Mouse (Mus musculus) stomach, postnatal 0 days (tissue): ENCODE data around the gene Csnk2a1. TPM values are rescaled to one million over a fixed set of nuclear protein-coding genes. Genes with fewer than 3 reads are reported as not detected.
"Not testable (repeated sequence)": the region's sequence is repeated elsewhere in the genome, so short reads cannot be mapped to it uniquely, and the experiment has no call there.

Source experiments
- ATAC-seq: fragments of 200-750 bp; cut with Nextera tagmentation; 2 replicates; pipeline ENCODE4 v1.8.0; 2017; ENCODE audit not compliant: low FRiP score, low TSS enrichment
- DNase-seq: peaks from one replicate; pipeline ENCODE4 v3.0.0-alpha.2; 2016; ENCODE audit warnings: low spot score
- H3K27ac ChIP-seq: fragments of 300-500 bp; sonication (generic); replicated peaks from 2 replicates; pipeline ENCODE4 v1.5.1; 2014; ENCODE audit warnings: mild to moderate bottlenecking, control low read depth
- H3K27me3 ChIP-seq: fragments of 300-500 bp; sonication (generic); 2 replicates; pipeline ENCODE4 v1.6.1; 2014; ENCODE audit warnings: low read length; ENCODE audit not compliant: control insufficient read depth, insufficient read depth
- H3K36me3 ChIP-seq: fragments of 300-500 bp; sonication (generic); 2 replicates; pipeline ENCODE4 v1.6.1; 2014; ENCODE audit warnings: low read length, mixed read lengths; ENCODE audit not compliant: control insufficient read depth, insufficient read depth
- H3K4me1 ChIP-seq: fragments of 300-500 bp; sonication (generic); replicated peaks from 2 replicates; pipeline ENCODE4 v1.6.1; 2014; ENCODE audit warnings: antibody characterized with exemption; ENCODE audit not compliant: control insufficient read depth, insufficient read depth
- H3K4me2 ChIP-seq: fragments of 300-500 bp; sonication (generic); replicated peaks from 2 replicates; pipeline ENCODE4 v1.6.1; 2014; ENCODE audit warnings: low read depth, mild to moderate bottlenecking, control low read depth, moderate library complexity
- H3K4me3 ChIP-seq: fragments of 300-500 bp; sonication (generic); 2 replicates; pipeline ENCODE4 v1.5.1; 2014; ENCODE audit warnings: low read depth, low read length, control low read depth
- H3K9ac ChIP-seq: fragments of 300-500 bp; sonication (generic); 2 replicates; pipeline ENCODE4 v1.6.1; 2014; ENCODE audit warnings: mild to moderate bottlenecking, low read length, control low read depth, mixed read lengths
- H3K9me3 ChIP-seq: fragments of 300-500 bp; sonication (generic); 2 replicates; pipeline ENCODE4 v1.6.1; 2016; ENCODE audit warnings: low read length; ENCODE audit not compliant: control insufficient read depth
- CTCF ChIP-seq: IDR thresholded peaks from 2 replicates; pipeline ENCODE4 v1.5.1; 2016; ENCODE audit warnings: antibody characterized with exemption, low read depth, mild to moderate bottlenecking, moderate library complexity
- EP300 ChIP-seq: optimal IDR thresholded peaks from 2 replicates; pipeline ENCODE3; 2016; ENCODE audit warnings: antibody characterized with exemption
- WGBS: fragments of 180-500 bp; shearing (Covaris S2); extraction: QIAGEN DNeasy Blood & Tissue Kit; methylation state at CpG from one replicate; pipeline ENCODE4 v1.1.7; 2014; 5-methylcytosine and 5-hydroxymethylcytosine counted together
- polyA plus RNA-seq: library from polyadenylated mRNA; unstranded; fragments of >200 nt; fragmentation: Nextera tagmentation; extraction: Ambion mirVana; gene quantifications from 2 replicates; pipeline ENCODE4 v1.2.1, GENCODE M21; 2015

Csnk2a1 gene
- polyA plus RNA-seq, 1 experiment from 2014 or later: 60.7 TPM

DNA sequence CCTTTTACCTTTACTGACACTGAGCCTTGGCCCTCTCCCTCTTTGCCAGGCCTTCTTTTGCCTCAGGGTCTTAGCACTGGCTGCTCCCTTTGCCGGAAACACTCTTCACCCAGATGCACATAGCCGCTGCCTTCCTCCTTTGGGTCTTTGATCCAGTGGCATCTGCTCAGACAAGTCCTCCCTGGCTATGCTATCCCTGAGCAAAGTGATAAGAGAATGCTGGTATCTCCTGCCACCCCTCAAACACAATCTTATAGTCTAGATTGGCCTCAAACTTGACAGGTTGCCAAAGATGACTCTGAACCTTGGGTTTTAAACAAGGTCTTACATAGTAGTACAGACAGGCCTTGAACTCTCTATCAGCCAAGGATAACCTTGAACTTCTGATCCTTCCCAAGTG lies 32.1 kb upstream of the Csnk2a1 start:
- Histone ChIP-seq H3K27ac (no peak overlapping the region), H3K4me3 (no peak overlapping the region), H3K9me3 (no peaks in the 10 kb centered on the region), H3K4me1 (no peaks in the 10 kb centered on the region), H3K27me3 (no peaks in the 10 kb centered on the region), H3K4me2 (no peak overlapping the region), H3K9ac (no peak overlapping the region), H3K36me3 (no peaks in the 10 kb centered on the region)
- TF ChIP-seq EP300: no peak
- TF ChIP-seq CTCF: no peak
- WGBS: 86% methylated on average over 2 of the region's 2 CpGs
- DNase-seq (no peak), ATAC-seq (no peak)

- no peak for DNase-seq
- H3K4me2 ChIP-seq: no peak overlapping the region
- H3K36me3 ChIP-seq: no peaks in the 10 kb centered on the region
- no peak for ATAC-seq
- no peaks in the 10 kb centered on the region for H3K27me3 ChIP-seq
- H3K9me3 ChIP-seq: no peaks in the 10 kb centered on the region
- 38% methylated on average over 3 of the region's 3 CpGs for WGBS
- no peaks in the 10 kb centered on the region for H3K4me1 ChIP-seq
- no peak overlapping the region for H3K4me3 ChIP-seq
- TF ChIP-seq EP300 (no peak), CTCF (no peak)
- H3K9ac ChIP-seq: no peak overlapping the region
- no peak overlapping the region for H3K27ac ChIP-seq
Observed at GRCm38 (mm10) chr2:152196896-152197295, 29.7 kb upstream of the Csnk2a1 start.

DNA sequence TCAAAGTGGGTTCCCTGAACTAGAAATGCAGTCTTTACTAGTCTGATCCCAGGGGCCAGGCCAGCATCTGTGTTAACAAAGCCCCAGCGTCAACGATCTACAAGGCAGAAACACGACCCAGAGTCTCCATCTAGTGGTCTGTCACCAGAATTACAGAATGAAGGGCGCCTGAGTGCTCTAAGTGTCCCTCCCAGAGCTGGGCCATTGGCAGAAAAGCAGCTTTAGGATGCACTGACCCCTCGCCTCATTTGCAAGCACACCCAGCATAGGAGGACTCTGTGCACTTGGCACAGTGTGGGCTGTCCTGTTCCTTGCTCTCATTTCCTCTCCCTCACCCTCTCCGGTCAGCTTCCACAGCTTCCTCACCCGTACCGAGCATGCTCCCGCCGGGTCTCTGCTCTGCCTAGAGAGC lies 29.3 kb upstream of the Csnk2a1 start:
- no peaks in the 10 kb centered on the region for H3K4me1 ChIP-seq
- ATAC-seq (peak; percentile 61; the same call in 1 of the 2 replicates), DNase-seq (peak; percentile 56)
- H3K9ac ChIP-seq: no peak overlapping the region
- WGBS: 44% methylated on average over 10 of the region's 10 CpGs
- no peak for TF ChIP-seq EP300
- peak; percentile 93 for TF ChIP-seq CTCF
- no peaks in the 10 kb centered on the region for H3K9me3 ChIP-seq
- no peak overlapping the region for H3K27ac ChIP-seq
- H3K36me3 ChIP-seq: no peaks in the 10 kb centered on the region
- no peak overlapping the region for H3K4me3 ChIP-seq
- H3K27me3 ChIP-seq: no peaks in the 10 kb centered on the region
- H3K4me2 ChIP-seq: no peak overlapping the region

DNA sequence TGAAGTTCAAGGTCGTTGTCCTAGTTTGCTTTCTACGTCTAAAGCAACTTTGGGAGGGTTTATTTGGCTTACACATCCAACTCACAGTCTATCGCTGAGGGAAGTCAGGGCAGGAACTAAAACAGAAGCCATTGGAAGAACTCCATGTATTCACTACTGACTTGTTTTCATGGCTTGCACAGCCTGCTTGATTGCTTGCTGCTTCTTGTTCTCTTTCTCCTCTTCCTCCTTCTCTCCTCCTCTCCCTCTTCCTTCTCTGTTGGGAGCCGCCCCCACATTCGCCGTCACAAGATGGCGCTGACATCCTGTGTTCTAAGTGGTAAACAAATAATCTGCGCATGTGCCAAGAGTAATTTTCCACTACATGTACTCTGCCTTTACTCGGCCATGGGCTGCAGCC lies 20.5 kb upstream of the Csnk2a1 start:
- WGBS: 92% methylated on average over 7 of the region's 9 CpGs
- DNase-seq, ATAC-seq, H3K27ac ChIP-seq, H3K9me3 ChIP-seq, H3K36me3 ChIP-seq, H3K27me3 ChIP-seq, H3K4me1 ChIP-seq, H3K4me3 ChIP-seq, H3K4me2 ChIP-seq, H3K9ac ChIP-seq: not testable (repeated sequence)

DNA sequence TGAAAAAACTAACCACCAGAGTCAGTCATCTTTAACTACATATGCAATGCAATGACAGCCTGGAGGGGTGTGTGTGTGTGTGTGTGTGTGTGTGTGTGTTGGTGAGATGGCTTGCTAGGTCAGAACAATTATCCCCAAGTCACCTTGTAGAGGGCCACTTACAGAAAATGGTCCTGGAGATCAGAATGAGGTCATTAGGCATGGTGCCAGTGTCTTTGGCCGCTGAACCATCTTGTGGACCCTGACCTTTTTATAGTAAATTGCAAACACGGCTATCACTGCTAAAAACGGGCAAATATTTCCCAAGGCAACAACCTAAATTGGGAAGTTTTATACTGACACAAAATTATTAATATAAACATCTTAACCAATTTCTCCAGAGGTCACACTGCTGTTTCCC lies 14.8 kb upstream of the Csnk2a1 start:
- H3K4me3 ChIP-seq: no peak overlapping the region
- no peak overlapping the region for H3K9ac ChIP-seq
- no peak overlapping the region for H3K4me2 ChIP-seq

GRCm38 (mm10) chr2:152216975-152217374 lies 9.7 kb upstream of the Csnk2a1 start:
- H3K27ac ChIP-seq: no peak overlapping the region
- H3K4me3 ChIP-seq: no peak overlapping the region
- no peaks in the 10 kb centered on the region for H3K27me3 ChIP-seq
- DNase-seq (no peak), ATAC-seq (no peak)
- no peaks in the 10 kb centered on the region for H3K9me3 ChIP-seq
- no peak overlapping the region for H3K9ac ChIP-seq
- TF ChIP-seq CTCF (no peak), EP300 (no peak)
- no peaks in the 10 kb centered on the region for H3K36me3 ChIP-seq
- no peak overlapping the region for H3K4me2 ChIP-seq
- WGBS: 48% methylated on average over 1 of the region's 1 CpGs
- no peaks in the 10 kb centered on the region for H3K4me1 ChIP-seq

More for the DNA sequence above, 14.8 kb upstream of the Csnk2a1 start:
- ATAC-seq: no peak
- TF ChIP-seq CTCF: no peak
- no peak for TF ChIP-seq EP300
- H3K27ac ChIP-seq: no peak overlapping the region
- no peaks in the 10 kb centered on the region for H3K4me1 ChIP-seq
- no peaks in the 10 kb centered on the region for H3K27me3 ChIP-seq
- H3K36me3 ChIP-seq: no peaks in the 10 kb centered on the region
- no peaks in the 10 kb centered on the region for H3K9me3 ChIP-seq
- WGBS: 81% methylated on average over 3 of the region's 3 CpGs
- DNase-seq: no peak
